Mouse (Mus musculus) intestine, embryonic 15.5 days (tissue): ENCODE data around the gene Nrxn3. TPM values are rescaled to one million over a fixed set of nuclear protein-coding genes. Genes with fewer than 3 reads are reported as not detected.

Experiments
- ATAC-seq: fragments of 200-750 bp; cut with Nextera tagmentation; 2 replicates; pipeline ENCODE4 v1.8.0; 2017; ENCODE audit warnings: moderate TSS enrichment, moderate library complexity
- H3K27ac ChIP-seq: fragments of 300-500 bp; sonication (generic); 2 replicates; pipeline ENCODE4 v1.5.1; 2015; ENCODE audit warnings: mild to moderate bottlenecking, inconsistent platforms
- H3K27me3 ChIP-seq: fragments of 300-500 bp; sonication (generic); replicated peaks from 2 replicates; pipeline ENCODE4 v1.6.1; 2015; ENCODE audit warnings: inconsistent platforms
- H3K36me3 ChIP-seq: fragments of 300-500 bp; sonication (generic); 2 replicates; pipeline ENCODE4 v1.6.1; 2015; ENCODE audit warnings: inconsistent platforms
- H3K4me1 ChIP-seq: fragments of 300-500 bp; sonication (generic); replicated peaks from 2 replicates; pipeline ENCODE4 v1.6.1; 2015; ENCODE audit warnings: inconsistent platforms
- H3K4me2 ChIP-seq: fragments of 300-500 bp; sonication (generic); replicated peaks from 2 replicates; pipeline ENCODE4 v1.6.1; 2015; ENCODE audit warnings: mild to moderate bottlenecking, inconsistent platforms
- H3K4me3 ChIP-seq: fragments of 300-500 bp; sonication (generic); replicated peaks from 2 replicates; pipeline ENCODE4 v1.5.1; 2015; ENCODE audit warnings: inconsistent platforms
- H3K9ac ChIP-seq: fragments of 300-500 bp; sonication (generic); 2 replicates; pipeline ENCODE4 v1.6.1; 2015; ENCODE audit warnings: inconsistent platforms
- H3K9me3 ChIP-seq: fragments of 300-500 bp; sonication (generic); 2 replicates; pipeline ENCODE4 v1.6.1; 2016; ENCODE audit warnings: inconsistent platforms
- WGBS: fragments of 180-500 bp; shearing (Covaris S2); methylation state at CpG from one replicate; pipeline ENCODE4 v1.1.7; 2015; 5-methylcytosine and 5-hydroxymethylcytosine counted together
- polyA plus RNA-seq: library from polyadenylated mRNA; unstranded; fragments of >200 nt; fragmentation: Nextera tagmentation; extraction: Ambion mirVana; gene quantifications from 2 replicates; pipeline ENCODE4 v1.2.1, GENCODE M21; 2015

Nrxn3 gene
- polyA plus RNA-seq, 1 experiment from 2014 or later: 3.0 TPM

GRCm38 (mm10) chr12:89106029-89106733, 383.5 kb downstream of the Nrxn3 start:
- no peak overlapping the region for H3K4me3 ChIP-seq
- H3K27ac ChIP-seq: no peak overlapping the region
- 14% methylated on average over 9 of the region's 9 CpGs for WGBS
- H3K9ac ChIP-seq: no peak overlapping the region
- ATAC-seq: peak; percentile 79
- peak overlapping the region; percentile 29; the same call in 1 of the 2 replicates for H3K4me2 ChIP-seq
- H3K4me1 ChIP-seq: no peaks in the 10 kb centered on the region
- no peaks in the 10 kb centered on the region for H3K27me3 ChIP-seq
- no peaks in the 10 kb centered on the region for H3K9me3 ChIP-seq
- no peaks in the 10 kb centered on the region for H3K36me3 ChIP-seq

GRCm38 (mm10) chr12:89106881-89107584, 384.4 kb downstream of the Nrxn3 start:
- H3K27ac ChIP-seq: no peak overlapping the region
- no peak for ATAC-seq
- H3K9me3 ChIP-seq: no peaks in the 10 kb centered on the region
- no peaks in the 10 kb centered on the region for H3K36me3 ChIP-seq
- no peak overlapping the region for H3K9ac ChIP-seq
- WGBS: 45% methylated on average over 6 of the region's 6 CpGs
- no peaks in the 10 kb centered on the region for H3K4me1 ChIP-seq
- no peak overlapping the region for H3K4me3 ChIP-seq
- no peak overlapping the region for H3K4me2 ChIP-seq
- H3K27me3 ChIP-seq: no peaks in the 10 kb centered on the region

- no peak overlapping the region for H3K4me2 ChIP-seq
- H3K36me3 ChIP-seq: no peaks in the 10 kb centered on the region
- no peak for ATAC-seq
- no peaks in the 10 kb centered on the region for H3K4me1 ChIP-seq
- H3K9ac ChIP-seq: no peak overlapping the region
- H3K27me3 ChIP-seq: no peaks in the 10 kb centered on the region
- H3K9me3 ChIP-seq: no peaks in the 10 kb centered on the region
- no peak overlapping the region for H3K27ac ChIP-seq
- 77% methylated on average over 7 of the region's 7 CpGs for whole genome bisulfite sequencing
- H3K4me3 ChIP-seq: no peak overlapping the region
Measured at GRCm38 (mm10) chr12:89109779-89110335, 387.2 kb downstream of the Nrxn3 start.

GRCm38 (mm10) chr12:89128602-89129001, 405.9 kb downstream of the Nrxn3 start:
- Histone ChIP-seq H3K27me3 (no peaks in the 10 kb centered on the region), H3K4me3 (no peak overlapping the region), H3K4me1 (no peaks in the 10 kb centered on the region), H3K9ac (no peak overlapping the region), H3K27ac (no peak overlapping the region), H3K4me2 (no peak overlapping the region), H3K36me3 (no peaks in the 10 kb centered on the region), H3K9me3 (no peaks in the 10 kb centered on the region)
- ATAC-seq: no peak
- WGBS: 67% methylated on average over 4 of the region's 4 CpGs

- H3K4me3 ChIP-seq: no peak overlapping the region
- no peak overlapping the region for H3K27ac ChIP-seq
- no peaks in the 10 kb centered on the region for H3K27me3 ChIP-seq
- no peak for ATAC-seq
- H3K9ac ChIP-seq: no peak overlapping the region
- H3K4me2 ChIP-seq: no peak overlapping the region
- WGBS: 52% methylated on average over 9 of the region's 9 CpGs
- no peaks in the 10 kb centered on the region for H3K4me1 ChIP-seq
- H3K9me3 ChIP-seq: no peaks in the 10 kb centered on the region
- no peaks in the 10 kb centered on the region for H3K36me3 ChIP-seq
Measured at GRCm38 (mm10) chr12:89129139-89129907, 406.6 kb downstream of the Nrxn3 start.

GRCm38 (mm10) chr12:89134333-89134732, 411.7 kb downstream of the Nrxn3 start:
- no peaks in the 10 kb centered on the region for H3K9me3 ChIP-seq
- H3K27ac ChIP-seq: no peak overlapping the region
- H3K36me3 ChIP-seq: no peaks in the 10 kb centered on the region
- WGBS: 87% methylated on average over 2 of the region's 2 CpGs
- no peak overlapping the region for H3K4me2 ChIP-seq
- H3K4me3 ChIP-seq: no peak overlapping the region
- ATAC-seq: no peak
- no peaks in the 10 kb centered on the region for H3K27me3 ChIP-seq
- H3K9ac ChIP-seq: no peak overlapping the region
- H3K4me1 ChIP-seq: no peaks in the 10 kb centered on the region

- H3K4me1 ChIP-seq: no peaks in the 10 kb centered on the region
- H3K4me3 ChIP-seq: no peak overlapping the region
- no peak for ATAC-seq
- H3K9ac ChIP-seq: no peak overlapping the region
- no peaks in the 10 kb centered on the region for H3K36me3 ChIP-seq
- 74% methylated on average over 8 of the region's 8 CpGs for WGBS
- no peaks in the 10 kb centered on the region for H3K27me3 ChIP-seq
- H3K27ac ChIP-seq: no peak overlapping the region
- no peak overlapping the region for H3K4me2 ChIP-seq
- H3K9me3 ChIP-seq: no peaks in the 10 kb centered on the region
Measured at GRCm38 (mm10) chr12:89134774-89135307, 412.2 kb downstream of the Nrxn3 start.

- no peak overlapping the region for H3K27ac ChIP-seq
- H3K9ac ChIP-seq: no peak overlapping the region
- H3K4me3 ChIP-seq: no peak overlapping the region
- 28% methylated on average over 3 of the region's 3 CpGs for WGBS
- H3K36me3 ChIP-seq: no peaks in the 10 kb centered on the region
- H3K9me3 ChIP-seq: no peaks in the 10 kb centered on the region; the same call in 1 of the 2 replicates
- H3K4me1 ChIP-seq: no peaks in the 10 kb centered on the region
- no peak overlapping the region for H3K4me2 ChIP-seq
- no peaks in the 10 kb centered on the region for H3K27me3 ChIP-seq
- ATAC-seq: no peak
Measured at GRCm38 (mm10) chr12:89148974-89149411, 426.3 kb downstream of the Nrxn3 start.

- Histone ChIP-seq H3K9ac (no peak overlapping the region), H3K4me2 (no peak overlapping the region), H3K9me3 (no peaks in the 10 kb centered on the region; the same call in 1 of the 2 replicates), H3K27ac (no peak overlapping the region), H3K4me1 (no peaks in the 10 kb centered on the region), H3K27me3 (no peaks in the 10 kb centered on the region), H3K36me3 (no peaks in the 10 kb centered on the region), H3K4me3 (no peak overlapping the region)
- ATAC-seq: no peak
- WGBS: 73% methylated on average over 2 of the region's 2 CpGs
Measured at GRCm38 (mm10) chr12:89149455-89149854, 426.8 kb downstream of the Nrxn3 start.

GRCm38 (mm10) chr12:89156086-89156757, 433.5 kb downstream of the Nrxn3 start:
- Histone ChIP-seq H3K27ac (no peak overlapping the region), H3K36me3 (no peaks in the 10 kb centered on the region), H3K9me3 (no peaks in the 10 kb centered on the region; the same call in 1 of the 2 replicates), H3K4me3 (no peak overlapping the region), H3K4me1 (no peaks in the 10 kb centered on the region), H3K9ac (no peak overlapping the region), H3K4me2 (no peak overlapping the region), H3K27me3 (no peaks in the 10 kb centered on the region)
- peak; percentile 74 for ATAC-seq
- WGBS: 32% methylated on average over 9 of the region's 9 CpGs

GRCm38 (mm10) chr12:89159353-89159752, 436.7 kb downstream of the Nrxn3 start:
- no peak overlapping the region for H3K4me2 ChIP-seq
- no peak for ATAC-seq
- no peak overlapping the region for H3K9ac ChIP-seq
- H3K4me1 ChIP-seq: no peaks in the 10 kb centered on the region
- no peaks in the 10 kb centered on the region for H3K36me3 ChIP-seq
- no peak overlapping the region for H3K4me3 ChIP-seq
- H3K9me3 ChIP-seq: no peaks in the 10 kb centered on the region
- no peaks in the 10 kb centered on the region for H3K27me3 ChIP-seq
- 68% methylated on average over 8 of the region's 8 CpGs for WGBS
- H3K27ac ChIP-seq: no peak overlapping the region
